ENCODE assay signal across 1 mouse cellular context in genomic region chr9:106652720-106653119, GRCm38 (mm10).
A peak's percentile ranks its signal among the peaks of the same experiment; 100 is the strongest.
TF ChIP-seq lines count a peak whose summit lies in the region.

No protein-coding gene starts in this region.

TF ChIP-seq in CH12.LX, 34 proteins besides CTCF, POLR2A, EP300 and RAD21:
- TF ChIP-seq MAZ (IDR thresholded peaks at IDR 0.05; ENCODE audit: low read depth, low read length) = no peak
- no peak for TF ChIP-seq PAX5 (IDR thresholded peaks at IDR 0.05; ENCODE audit: low read length)
- TF ChIP-seq SMC3 (IDR thresholded peaks at IDR 0.05; ENCODE audit: low read depth, low read length) = peak; percentile 77
- TF ChIP-seq TCF12 (IDR thresholded peaks at IDR 0.05; ENCODE audit: low read depth, low read length) = no peak
- no peak for TF ChIP-seq GABPA (IDR thresholded peaks at IDR 0.05; ENCODE audit: insufficient replicate concordance, low read depth, low read length)
